Mouse (Mus musculus) embryonic facial prominence, embryonic 11.5 days (tissue): ENCODE measurements around the gene Gm21860. TPM values are rescaled to one million over a fixed set of nuclear protein-coding genes. Genes with fewer than 3 reads are reported as not detected.
"Not testable (repeated sequence)": the region's sequence is repeated elsewhere in the genome, so short reads cannot be mapped to it uniquely, and the experiment has no call there.

Experiments used
- ATAC-seq: fragments of 200-750 bp; cut with Nextera tagmentation; replicated peaks from 2 replicates; pipeline ENCODE4 v1.8.0; 2017; ENCODE audit warnings: low read depth; ENCODE audit not compliant: insufficient number of reproducible peaks, low FRiP score, low TSS enrichment
- DNase-seq: peaks from one replicate; pipeline ENCODE4 v3.0.0-alpha.2; 2015; ENCODE audit warnings: low spot score
- H3K27ac ChIP-seq: fragments of 300-500 bp; sonication (generic); replicated peaks from 2 replicates; pipeline ENCODE4 v1.5.1; 2014; ENCODE audit warnings: mild to moderate bottlenecking, low read depth, low read length, control low read depth
- H3K27me3 ChIP-seq: fragments of 300-500 bp; sonication (generic); 2 replicates; pipeline ENCODE4 v1.6.1; 2014; ENCODE audit warnings: mild to moderate bottlenecking, low read length, moderate library complexity, mixed read lengths; ENCODE audit not compliant: control insufficient read depth, insufficient read depth
- H3K36me3 ChIP-seq: fragments of 300-500 bp; sonication (generic); replicated peaks from 2 replicates; pipeline ENCODE4 v1.6.1; 2014; ENCODE audit warnings: low read depth, mild to moderate bottlenecking, low read length, moderate library complexity, mixed read lengths; ENCODE audit not compliant: control insufficient read depth, insufficient read depth
- H3K4me1 ChIP-seq: fragments of 300-500 bp; sonication (generic); 2 replicates; pipeline ENCODE4 v1.6.1; 2014; ENCODE audit warnings: low read length, mixed read lengths; ENCODE audit not compliant: control insufficient read depth, insufficient read depth
- H3K4me2 ChIP-seq: fragments of 300-500 bp; sonication (generic); 2 replicates; pipeline ENCODE4 v1.6.1; 2014; ENCODE audit warnings: low read depth, mild to moderate bottlenecking, control low read depth, low read length, moderate library complexity
- H3K4me3 ChIP-seq: fragments of 300-500 bp; sonication (generic); 2 replicates; pipeline ENCODE4 v1.5.1; 2014; ENCODE audit warnings: low read depth, low read length, control low read depth
- H3K9ac ChIP-seq: fragments of 300-500 bp; sonication (generic); replicated peaks from 2 replicates; pipeline ENCODE4 v1.6.1; 2014; ENCODE audit warnings: mild to moderate bottlenecking, control low read depth, low read length
- H3K9me3 ChIP-seq: fragments of 300-500 bp; sonication (generic); replicated peaks from 2 replicates; pipeline ENCODE4 v1.6.1; 2016; ENCODE audit warnings: mild to moderate bottlenecking, low read length, inconsistent platforms, mixed read lengths; ENCODE audit not compliant: control insufficient read depth
- WGBS: fragments of 180-500 bp; shearing (Covaris S2); extraction: QIAGEN DNeasy Blood & Tissue Kit; methylation state at CpG from one replicate; pipeline ENCODE4 v1.1.7; 2014; 5-methylcytosine and 5-hydroxymethylcytosine counted together
- polyA plus RNA-seq: library from polyadenylated mRNA; unstranded; fragments of >200 nt; fragmentation: Nextera tagmentation; extraction: Ambion mirVana; gene quantifications from 2 replicates; pipeline ENCODE4 v1.2.1, GENCODE M21; 2014

Gm21860 gene
- polyA plus RNA-seq, 1 experiment from 2014 or later = not detected

DNA sequence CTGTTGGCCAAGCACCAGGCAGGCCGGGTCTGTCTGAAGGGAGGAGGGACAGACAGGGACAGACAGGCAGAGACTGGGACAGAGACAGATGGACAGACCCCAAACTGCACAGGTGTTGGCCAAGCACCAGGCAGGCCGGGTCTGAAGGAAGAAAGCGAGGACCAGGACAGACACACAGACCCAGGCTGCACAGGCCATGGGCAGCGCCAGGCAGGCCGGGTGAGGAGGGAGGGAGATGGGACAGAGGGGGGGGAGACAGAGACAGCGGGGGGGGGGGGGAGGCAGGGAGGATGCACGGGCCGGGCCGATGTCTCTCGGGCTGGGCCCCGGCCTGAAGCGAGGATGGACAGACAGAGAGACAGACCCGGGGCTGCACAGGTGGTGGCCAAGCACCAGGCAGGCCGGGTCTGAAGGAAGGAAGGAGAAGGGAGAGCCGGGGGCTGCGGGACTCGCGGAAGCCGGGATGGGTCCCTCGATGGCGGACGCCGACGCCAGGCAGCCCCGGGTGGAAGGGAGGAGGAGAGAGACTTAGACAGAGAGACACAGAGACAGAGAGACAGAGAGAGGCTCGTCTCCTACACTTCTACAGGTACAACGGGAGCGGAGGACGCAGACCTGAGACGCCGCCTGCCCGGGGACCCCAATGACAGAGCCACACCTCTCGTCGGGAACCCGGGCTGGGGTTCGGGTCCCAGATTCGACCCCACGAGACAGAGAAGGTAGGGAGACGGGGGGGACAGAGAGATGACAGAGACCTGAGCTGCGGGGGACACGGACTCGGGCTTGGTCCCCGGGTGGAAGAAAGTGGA, 13.0 kb downstream of the Gm21860 start:
- 82% methylated on average over 42 of the region's 43 CpGs for WGBS
- ATAC-seq (peak; percentile 58), DNase-seq (peak; percentile 50)
- H3K27me3 ChIP-seq, H3K27ac ChIP-seq, H3K4me3 ChIP-seq, H3K9ac ChIP-seq, H3K4me2 ChIP-seq, H3K4me1 ChIP-seq: not testable (repeated sequence)
- H3K36me3 ChIP-seq = peaks cover 34% of the 10 kb centered on the region
- peaks cover 38% of the 10 kb centered on the region for H3K9me3 ChIP-seq

DNA sequence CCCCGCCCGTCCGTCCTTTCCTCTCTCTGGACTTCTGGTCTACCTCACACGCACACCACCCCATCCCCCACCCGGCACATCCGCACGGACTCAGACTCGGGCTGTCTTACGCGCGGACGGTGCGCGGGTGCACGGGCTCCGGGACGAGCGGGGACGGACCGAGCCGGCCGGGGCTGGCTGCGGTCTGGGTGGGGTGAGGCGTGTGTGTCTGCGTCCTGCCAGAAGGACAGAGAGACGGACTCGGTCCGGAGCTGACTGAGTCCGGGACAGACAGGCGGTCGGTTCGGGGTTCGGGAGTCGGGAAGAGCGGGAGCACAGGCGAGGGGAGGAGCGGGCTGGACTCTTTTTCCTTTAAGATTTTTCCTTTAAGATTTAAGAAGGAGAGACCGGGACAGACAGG, 13.6 kb downstream of the Gm21860 start:
- not testable (repeated sequence) for H3K27ac ChIP-seq, H3K27me3 ChIP-seq, H3K4me2 ChIP-seq, H3K9ac ChIP-seq, H3K4me1 ChIP-seq, H3K4me3 ChIP-seq
- peaks cover 34% of the 10 kb centered on the region for H3K36me3 ChIP-seq
- peak; percentile 64 for DNase-seq
- peak; percentile 73 for ATAC-seq
- H3K9me3 ChIP-seq = peaks cover 38% of the 10 kb centered on the region
- WGBS = 78% methylated on average over 38 of the region's 38 CpGs

DNA sequence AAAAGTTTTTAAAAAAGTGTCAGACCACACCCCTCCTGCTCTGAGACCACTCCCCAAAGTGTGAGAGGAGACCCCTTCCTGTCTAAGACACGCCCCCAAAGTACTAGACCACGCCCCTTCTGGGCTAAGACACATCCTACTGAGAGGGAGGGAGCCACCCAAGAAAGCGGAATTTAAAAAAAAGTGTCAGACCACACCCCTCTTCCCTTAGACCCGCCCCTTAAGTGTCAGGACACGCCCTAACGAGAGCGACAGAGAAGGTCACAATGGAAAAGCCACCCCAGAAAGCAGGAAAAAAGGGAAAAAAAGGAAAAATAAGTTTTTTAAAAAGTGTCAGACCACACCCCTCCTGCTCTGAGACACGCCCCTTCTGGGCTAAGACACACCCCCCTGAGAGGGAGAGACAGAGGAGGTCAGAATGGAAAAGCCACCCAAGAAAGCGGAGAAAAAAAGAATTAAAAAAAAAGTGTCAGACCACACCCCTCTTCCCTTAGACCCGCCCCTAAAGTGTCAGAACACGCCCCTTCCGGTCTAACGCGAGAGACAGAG, 14.5 kb downstream of the Gm21860 start:
- no peaks in the 10 kb centered on the region for H3K27me3 ChIP-seq
- 0 out of 2 replicates have a peak, but pooled peaks cover 2% of the 10 kb centered on the region for H3K4me1 ChIP-seq
- no peak overlapping the region for H3K9ac ChIP-seq
- no peak overlapping the region for H3K27ac ChIP-seq
- WGBS = 47% methylated on average over 14 of the region's 14 CpGs
- peaks cover 34% of the 10 kb centered on the region for H3K36me3 ChIP-seq
- no peak overlapping the region for H3K4me3 ChIP-seq
- no peak overlapping the region for H3K4me2 ChIP-seq
- ATAC-seq (no peak), DNase-seq (peak; percentile 68)
- H3K9me3 ChIP-seq = peaks cover 38% of the 10 kb centered on the region

DNA sequence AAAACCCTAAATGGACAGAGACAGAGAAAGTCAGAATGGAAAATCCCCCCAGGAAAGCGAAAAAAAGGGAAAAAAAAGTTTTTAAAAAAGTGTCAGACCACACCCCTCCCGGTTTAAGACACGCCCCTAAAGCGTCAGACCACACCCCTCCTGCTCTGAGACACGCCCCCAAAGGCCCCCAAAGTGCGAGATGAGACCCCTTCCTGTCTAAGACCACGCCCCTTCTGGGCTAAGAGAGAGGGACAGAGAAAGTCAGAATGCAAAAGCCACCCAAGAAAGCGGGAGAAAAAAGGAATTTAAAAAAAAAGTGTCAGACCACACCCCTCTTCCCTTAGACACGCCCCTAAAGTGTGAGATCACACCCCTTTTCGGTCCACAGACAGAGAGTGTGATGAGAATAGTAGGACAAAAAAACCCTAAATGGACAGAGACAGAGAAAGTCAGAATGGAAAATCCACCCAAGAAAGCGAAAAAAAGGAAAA, 15.0 kb downstream of the Gm21860 start:
- not testable (repeated sequence) for ATAC-seq, H3K4me1 ChIP-seq, H3K4me2 ChIP-seq, H3K4me3 ChIP-seq, H3K27ac ChIP-seq, H3K9ac ChIP-seq, H3K27me3 ChIP-seq
- Histone ChIP-seq H3K36me3 (peaks cover 34% of the 10 kb centered on the region), H3K9me3 (peaks cover 38% of the 10 kb centered on the region)
- peak; percentile 53 for DNase-seq
- 51% methylated on average over 11 of the region's 11 CpGs for WGBS

DNA sequence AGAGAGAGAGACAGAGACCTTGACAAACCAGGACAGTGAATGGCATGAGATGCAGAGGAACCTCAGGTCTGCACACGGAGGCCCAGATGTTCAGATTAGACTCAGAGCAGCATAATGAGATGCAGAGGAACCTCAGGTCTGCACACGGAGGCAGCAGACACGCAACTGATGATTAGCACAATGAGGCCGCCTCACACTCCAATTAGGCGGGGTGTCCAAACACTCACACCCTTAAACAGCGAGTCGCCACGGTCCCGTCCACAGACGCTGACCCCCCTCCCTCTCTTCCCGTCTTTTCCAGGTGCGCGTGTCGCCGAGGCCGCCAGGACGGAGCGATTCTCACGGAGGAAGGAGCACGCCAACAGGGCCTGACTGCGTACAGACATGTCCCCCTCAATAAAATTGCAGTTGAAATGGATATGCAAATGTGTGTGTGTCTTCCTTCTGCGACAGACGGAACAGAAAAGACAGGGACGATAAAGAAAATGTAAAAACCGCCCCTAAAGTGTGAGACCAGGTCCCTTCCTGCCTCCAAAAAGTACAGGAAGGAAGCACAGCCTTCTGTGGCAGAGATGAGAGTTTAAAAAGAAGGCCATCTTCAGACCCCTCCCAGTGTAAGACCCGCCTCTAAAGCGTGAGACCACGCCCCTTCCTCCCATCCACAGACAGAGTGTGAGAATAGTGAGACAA, 15.6 kb downstream of the Gm21860 start:
- DNase-seq = peak; percentile 72
- not testable (repeated sequence) for H3K4me1 ChIP-seq, H3K4me2 ChIP-seq, H3K27me3 ChIP-seq, H3K9ac ChIP-seq, H3K27ac ChIP-seq, H3K4me3 ChIP-seq
- 76% methylated on average over 28 of the region's 28 CpGs for WGBS
- Histone ChIP-seq H3K36me3 (peaks cover 34% of the 10 kb centered on the region), H3K9me3 (peaks cover 38% of the 10 kb centered on the region)
- ATAC-seq = peak; percentile 12; the same call in 1 of the 2 replicates

DNA sequence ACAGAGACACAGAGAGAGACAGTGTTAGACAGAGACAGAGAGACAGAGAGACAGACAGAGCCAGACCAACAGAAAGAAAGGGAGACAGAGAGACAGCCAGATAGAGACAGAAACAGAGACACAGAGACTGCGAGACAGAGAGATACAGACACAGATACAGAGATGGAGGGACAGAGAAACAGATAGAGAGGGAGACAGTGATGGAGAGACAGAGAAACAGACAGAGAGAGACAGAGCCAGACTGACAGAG, 16.3 kb downstream of the Gm21860 start:
- ATAC-seq = no peak
- DNase-seq = no peak
- Histone ChIP-seq H3K36me3 (peaks cover 34% of the 10 kb centered on the region), H3K4me3 (no peak overlapping the region), H3K4me2 (no peak overlapping the region), H3K9me3 (peaks cover 38% of the 10 kb centered on the region), H3K4me1 (0 out of 2 replicates have a peak, but pooled peaks cover 2% of the 10 kb centered on the region), H3K9ac (no peak overlapping the region), H3K27ac (no peak overlapping the region), H3K27me3 (no peaks in the 10 kb centered on the region)
- 80% methylated on average over 1 of the region's 1 CpGs for WGBS

DNA sequence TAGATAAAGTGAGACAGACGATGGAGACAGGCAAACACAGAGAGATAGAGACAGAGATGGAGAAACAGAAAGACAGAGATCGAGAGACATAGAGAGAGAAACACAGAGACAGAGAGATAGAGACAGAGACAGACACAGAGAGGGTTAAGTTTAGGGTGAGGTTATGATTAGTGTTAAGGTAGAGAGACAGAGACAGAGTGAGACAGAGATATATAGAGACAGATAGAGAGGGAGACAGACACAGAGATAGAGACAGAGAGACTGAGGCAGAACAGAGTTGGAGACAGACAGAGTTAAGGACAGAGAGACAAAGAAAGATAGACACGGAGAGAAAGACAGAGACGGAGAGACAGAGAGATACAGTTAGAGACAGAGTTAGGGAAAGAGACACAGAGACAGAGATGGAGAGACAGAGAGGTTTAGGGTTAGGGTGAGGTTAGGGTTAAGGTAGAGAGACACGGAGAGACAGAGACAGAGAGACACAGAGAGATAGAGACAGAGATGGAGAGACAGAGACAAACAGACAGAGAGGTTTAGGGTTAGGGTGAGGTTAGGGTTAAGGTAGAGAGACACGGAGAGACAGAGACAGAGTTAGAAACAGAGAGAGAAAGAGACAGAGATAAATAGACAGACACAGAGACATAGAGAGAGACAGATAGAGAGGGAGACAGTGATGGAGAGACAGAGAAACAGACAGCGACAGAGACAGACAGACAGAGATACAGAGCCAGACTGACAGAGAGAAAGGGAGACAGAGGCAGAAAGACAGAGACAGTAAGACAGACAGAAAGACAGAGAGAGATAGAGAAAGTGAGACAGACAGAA, 16.8 kb downstream of the Gm21860 start:
- WGBS = 74% methylated on average over 3 of the region's 7 CpGs
- Histone ChIP-seq H3K27ac (no peak overlapping the region), H3K9me3 (peaks cover 37% of the 10 kb centered on the region), H3K4me2 (no peak overlapping the region), H3K36me3 (peaks cover 33% of the 10 kb centered on the region), H3K4me3 (no peak overlapping the region), H3K9ac (no peak overlapping the region), H3K4me1 (0 out of 2 replicates have a peak, but pooled peaks cover 2% of the 10 kb centered on the region), H3K27me3 (no peaks in the 10 kb centered on the region)
- DNase-seq (no peak), ATAC-seq (no peak)
